Comparison of ENCODE assay signal across 15 mouse cellular contexts in the genomic region with DNA sequence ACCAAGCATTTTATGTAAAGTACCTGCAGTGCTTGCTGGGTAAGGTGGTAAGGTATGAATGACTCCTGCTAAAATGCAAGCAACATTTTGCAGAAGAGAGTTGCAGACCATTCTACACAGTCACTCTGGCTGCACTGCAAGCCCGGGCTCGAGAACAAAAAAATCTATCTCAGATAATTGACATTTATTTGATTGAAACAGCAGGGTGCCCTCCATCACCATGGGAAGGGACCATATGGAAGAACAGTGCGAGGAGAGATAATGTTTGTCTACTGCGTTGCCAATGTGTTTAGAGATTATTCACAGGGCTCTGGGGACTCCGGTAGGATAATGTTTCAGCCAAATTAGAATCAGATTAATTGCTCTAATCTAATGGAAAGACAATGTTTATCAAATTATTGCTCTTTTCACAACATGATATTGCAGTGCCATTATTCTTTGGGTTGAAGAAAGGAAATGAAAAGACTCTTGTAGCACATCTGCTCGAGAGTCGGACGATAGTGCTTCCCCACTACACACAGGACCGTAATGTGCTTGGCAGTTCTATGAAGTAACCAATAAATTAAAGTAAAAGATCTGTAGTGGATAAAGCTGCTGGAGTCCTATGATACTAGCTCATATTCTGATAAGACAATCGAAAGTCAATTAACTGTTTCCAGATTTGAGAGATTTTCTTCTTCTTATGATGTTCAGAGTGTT.
DNase-seq lines count a peak whose midpoint lies in the region; ATAC-seq lines count a peak whose summit lies in the region.
"Had no signal": no experiment of that assay in that cellular context is flagged by ENCODE, and none has a peak within 500 bp of the region (broad histone marks: within the 10 kb centered on the region; RNA-seq: fewer than 3 reads in every experiment).

No protein-coding gene starts in this region.

- no peaks in the 10 kb centered on the region for H3K27me3 ChIP-seq in heart, embryonic 14.5 days (ENCODE audit: control insufficient read depth, insufficient read depth, low read length)
- no peaks in the 10 kb centered on the region for H3K27me3 ChIP-seq in forebrain, embryonic 15.5 days
- H3K27me3 ChIP-seq in hindbrain, embryonic 16.5 days (replicated peaks; ENCODE audit: control insufficient read depth, insufficient read depth, low read length) = no peaks in the 10 kb centered on the region
- H3K27me3 ChIP-seq in neural tube, embryonic 13.5 days = peaks cover 13% of the 10 kb centered on the region
- H3K27me3 ChIP-seq: kidney, embryonic 15.5 days; limb, embryonic 13.5 days; megakaryocyte, embryonic 14.5 days had no signal

- H3K9ac ChIP-seq in heart, embryonic 14.5 days (ENCODE audit: low read length) = no peak overlapping the region
- no peak overlapping the region for H3K9ac ChIP-seq in forebrain, embryonic 15.5 days (replicated peaks)
- no peak overlapping the region for H3K9ac ChIP-seq in hindbrain, embryonic 16.5 days (ENCODE audit: low read depth, low read length)
- no peak overlapping the region for H3K9ac ChIP-seq in neural tube, embryonic 13.5 days
- H3K9ac ChIP-seq: kidney, embryonic 15.5 days; limb, embryonic 13.5 days; liver, postnatal 0 days had no signal

- 64% methylated on average over 10 of the region's 10 CpGs for WGBS in heart, embryonic 14.5 days
- 20% methylated on average over 10 of the region's 10 CpGs for WGBS in forebrain, embryonic 15.5 days
- WGBS in hindbrain, embryonic 16.5 days = 23% methylated on average over 10 of the region's 10 CpGs
- WGBS in neural tube, embryonic 13.5 days = 19% methylated on average over 10 of the region's 10 CpGs

- no peak for DNase-seq in heart, postnatal 10 days
- DNase-seq in Muller cell, postnatal 12 days (ENCODE audit: inconsistent ontology term) = no peak
- DNase-seq in cerebellum, adult 8-10 months = no peak
- no peak for DNase-seq in urinary bladder, adult 2 months (ENCODE audit: low spot score)
- DNase-seq: cerebellum, adult 9-11 months; gastrocnemius, postnatal 36 days; liver, postnatal 0 days; thymus, postnatal 4 days had no signal

- H3K9me3 ChIP-seq in heart, embryonic 14.5 days (ENCODE audit: control insufficient read depth, low read length) = no peaks in the 10 kb centered on the region
- H3K9me3 ChIP-seq in forebrain, embryonic 15.5 days = no peaks in the 10 kb centered on the region
- H3K9me3 ChIP-seq in hindbrain, embryonic 16.5 days (ENCODE audit: control insufficient read depth, low read length) = no peaks in the 10 kb centered on the region
- H3K9me3 ChIP-seq in neural tube, embryonic 13.5 days = no peaks in the 10 kb centered on the region
- H3K9me3 ChIP-seq: kidney, embryonic 15.5 days; limb, embryonic 13.5 days had no signal

- ATAC-seq in heart, embryonic 14.5 days (ENCODE audit: insufficient number of reproducible peaks, insufficient read depth, low FRiP score, low read depth) = no peak
- peak; percentile 68 for ATAC-seq in forebrain, embryonic 15.5 days (replicated peaks)
- ATAC-seq in hindbrain, embryonic 16.5 days = peak; percentile 89
- ATAC-seq in neural tube, embryonic 13.5 days (ENCODE audit: low read depth) = peak; percentile 93
- ATAC-seq: liver, postnatal 0 days had no signal

- no peak overlapping the region for H3K4me3 ChIP-seq in heart, embryonic 14.5 days (ENCODE audit: control insufficient read depth in 1 of 2, insufficient read depth in 1 of 2, low read depth in 1 of 2, low read length in 2 of 2)
- no peak overlapping the region for H3K4me3 ChIP-seq in forebrain, embryonic 15.5 days
- H3K4me3 ChIP-seq in hindbrain, embryonic 16.5 days (ENCODE audit: low read length) = no peak overlapping the region
- H3K4me3 ChIP-seq in neural tube, embryonic 13.5 days = no peak overlapping the region
- H3K4me3 ChIP-seq: kidney, embryonic 15.5 days; limb, embryonic 13.5 days; megakaryocyte, embryonic 14.5 days had no signal

- no peak overlapping the region for H3K4me2 ChIP-seq in heart, embryonic 14.5 days (ENCODE audit: low read length)
- H3K4me2 ChIP-seq in forebrain, embryonic 15.5 days (replicated peaks) = 0 out of 2 replicates have a peak overlapping the region, but pooled peaks have one; percentile 1
- peak overlapping the region; percentile 26 for H3K4me2 ChIP-seq in hindbrain, embryonic 16.5 days (ENCODE audit: low read length)
- peak overlapping the region; percentile 26 for H3K4me2 ChIP-seq in neural tube, embryonic 13.5 days
- H3K4me2 ChIP-seq: kidney, embryonic 15.5 days; limb, embryonic 13.5 days had no signal

- peaks cover 17 to 44% of the 10 kb centered on the region in 2 experiments for H3K4me1 ChIP-seq in heart, embryonic 14.5 days (ENCODE audit: control insufficient read depth in 2 of 2, insufficient read depth in 2 of 2, low read length in 2 of 2)
- H3K4me1 ChIP-seq in forebrain, embryonic 15.5 days = peaks cover 40% of the 10 kb centered on the region
- H3K4me1 ChIP-seq in hindbrain, embryonic 16.5 days (ENCODE audit: control insufficient read depth, insufficient read depth, low read depth, low read length) = peaks cover 2% of the 10 kb centered on the region
- peaks cover 42% of the 10 kb centered on the region for H3K4me1 ChIP-seq in neural tube, embryonic 13.5 days (replicated peaks)
- H3K4me1 ChIP-seq: megakaryocyte, embryonic 14.5 days had no signal

- intact Hi-C loops in heart, postnatal 10 days (cut with DNase I) = no loop called here

- peak overlapping the region; percentile 17 to 84; a peak in 1 of 4 replicates for H3K27ac ChIP-seq in heart, embryonic 14.5 days (replicated peaks in 1 of 2; ENCODE audit: control insufficient read depth in 1 of 2, insufficient read depth in 1 of 2, low read depth in 2 of 2, low read length in 2 of 2)
- no peak overlapping the region for H3K27ac ChIP-seq in forebrain, embryonic 15.5 days (replicated peaks)
- H3K27ac ChIP-seq in hindbrain, embryonic 16.5 days (ENCODE audit: low read depth, low read length) = no peak overlapping the region
- no peak overlapping the region for H3K27ac ChIP-seq in neural tube, embryonic 13.5 days (replicated peaks)
- H3K27ac ChIP-seq: kidney, embryonic 15.5 days; limb, embryonic 13.5 days had no signal

- H3K36me3 ChIP-seq in heart, embryonic 14.5 days (ENCODE audit: control insufficient read depth, insufficient read depth, low read length) = no peaks in the 10 kb centered on the region
- no peaks in the 10 kb centered on the region for H3K36me3 ChIP-seq in forebrain, embryonic 15.5 days
- H3K36me3 ChIP-seq in hindbrain, embryonic 16.5 days (ENCODE audit: control insufficient read depth, insufficient read depth, low read length) = no peaks in the 10 kb centered on the region
- H3K36me3 ChIP-seq in neural tube, embryonic 13.5 days = no peaks in the 10 kb centered on the region
- H3K36me3 ChIP-seq: kidney, embryonic 15.5 days; limb, embryonic 13.5 days had no signal

Comparison
In these comparisons a context has a peak if more than half of its experiments do, and no peak if none do; other contexts are left out.
1. H3K27ac ChIP-seq: peak in heart, embryonic 14.5 days (2 of 2); none in forebrain, embryonic 15.5 days (single experiment), hindbrain, embryonic 16.5 days (single experiment) and neural tube, embryonic 13.5 days (single experiment).